Mouse (Mus musculus): Measurements from ENCODE around the gene Twf1. TPM values are rescaled to one million over a fixed set of nuclear protein-coding genes. Genes with fewer than 3 reads are reported as not detected.

Gene Twf1
- polyA plus RNA-seq, 1 experiment from 2014 or later: 112 TPM

- Histone ChIP-seq H3K36me3 (ENCODE audit: control insufficient read depth, insufficient read depth, low read length) (no peaks in the 10 kb centered on the region), H3K9me3 (ENCODE audit: control insufficient read depth, low read length) (no peaks in the 10 kb centered on the region), H3K27ac (ENCODE audit: low read depth, low read length) (no peak overlapping the region), H3K4me2 (no peak overlapping the region), H3K4me3 (ENCODE audit: low read depth, low read length) (no peak overlapping the region), H3K4me1 (ENCODE audit: control insufficient read depth, insufficient read depth, low read length) (no peaks in the 10 kb centered on the region), H3K27me3 (ENCODE audit: control insufficient read depth, insufficient read depth, low read length) (no peaks in the 10 kb centered on the region), H3K9ac (ENCODE audit: low read length) (no peak overlapping the region)
- no peak for DNase-seq (ENCODE audit: low spot score, missing footprints)
- WGBS: 87% methylated on average over 7 of the region's 7 CpGs
- no peak for ATAC-seq (ENCODE audit: low FRiP score)
Observed at GRCm38 (mm10) chr15:94535521-94535920, 54.2 kb downstream of the Twf1 start.

- H3K36me3 ChIP-seq (ENCODE audit: control insufficient read depth, insufficient read depth, low read length): no peaks in the 10 kb centered on the region
- H3K9ac ChIP-seq (ENCODE audit: low read length): no peak overlapping the region
- WGBS: 94% methylated on average over 6 of the region's 6 CpGs
- H3K9me3 ChIP-seq (ENCODE audit: control insufficient read depth, low read length): no peaks in the 10 kb centered on the region
- ATAC-seq (ENCODE audit: low FRiP score) (no peak), DNase-seq (ENCODE audit: low spot score, missing footprints) (no peak)
- no peak overlapping the region for H3K4me3 ChIP-seq (ENCODE audit: low read depth, low read length)
- no peak overlapping the region for H3K27ac ChIP-seq (ENCODE audit: low read depth, low read length)
- H3K27me3 ChIP-seq (ENCODE audit: control insufficient read depth, insufficient read depth, low read length): no peaks in the 10 kb centered on the region
- H3K4me1 ChIP-seq (ENCODE audit: control insufficient read depth, insufficient read depth, low read length): no peaks in the 10 kb centered on the region
- no peak overlapping the region for H3K4me2 ChIP-seq
Observed at GRCm38 (mm10) chr15:94532956-94533355, 56.7 kb downstream of the Twf1 start.

DNA sequence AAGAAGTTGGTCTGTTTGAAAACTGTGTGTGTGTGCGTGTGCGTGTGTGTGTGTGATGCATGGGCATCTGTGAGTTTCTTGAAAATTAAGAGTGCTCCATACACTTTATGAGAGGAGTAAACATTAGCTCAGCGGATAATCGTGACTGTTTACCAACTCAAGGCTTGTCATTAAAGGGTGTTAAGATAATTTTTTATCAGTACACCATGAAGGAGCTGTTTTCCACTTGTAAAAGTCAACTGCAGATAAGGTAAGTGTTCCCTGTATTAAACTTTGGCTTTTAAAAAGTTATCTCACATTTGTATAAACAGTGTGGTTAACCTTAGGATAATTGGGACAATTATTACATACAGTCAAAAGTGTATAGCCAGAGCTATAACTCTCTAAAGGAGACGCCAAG, 57.4 kb downstream of the Twf1 start:
- WGBS: 91% methylated on average over 5 of the region's 5 CpGs
- H3K9me3 ChIP-seq (ENCODE audit: control insufficient read depth, low read length): no peaks in the 10 kb centered on the region
- H3K4me3 ChIP-seq (ENCODE audit: low read depth, low read length): no peak overlapping the region
- H3K9ac ChIP-seq (ENCODE audit: low read length): no peak overlapping the region
- H3K27ac ChIP-seq (ENCODE audit: low read depth, low read length): no peak overlapping the region
- H3K27me3 ChIP-seq (ENCODE audit: control insufficient read depth, insufficient read depth, low read length): no peaks in the 10 kb centered on the region
- no peak for ATAC-seq (ENCODE audit: low FRiP score)
- no peaks in the 10 kb centered on the region for H3K4me1 ChIP-seq (ENCODE audit: control insufficient read depth, insufficient read depth, low read length)
- no peak for DNase-seq (ENCODE audit: low spot score, missing footprints)
- H3K36me3 ChIP-seq (ENCODE audit: control insufficient read depth, insufficient read depth, low read length): no peaks in the 10 kb centered on the region
- no peak overlapping the region for H3K4me2 ChIP-seq

DNA sequence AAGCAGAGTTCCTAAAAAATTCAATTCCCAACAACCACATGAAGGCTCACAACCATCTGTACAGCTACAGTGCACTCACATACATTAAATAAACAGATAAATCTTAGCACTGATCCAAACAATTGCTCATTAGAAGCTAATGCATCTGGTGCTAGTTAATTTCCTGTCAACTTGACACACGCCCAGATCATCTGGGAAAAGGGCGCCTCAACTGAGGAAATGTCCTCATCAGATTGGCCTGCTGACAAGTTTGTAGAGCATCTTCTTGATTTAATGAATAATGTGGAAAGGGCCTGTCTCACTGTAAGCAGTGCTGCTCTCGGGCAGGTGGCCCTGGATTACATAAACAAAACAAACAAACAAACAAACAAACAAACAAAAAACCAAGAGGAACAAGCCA, 59.2 kb downstream of the Twf1 start:
- H3K36me3 ChIP-seq (ENCODE audit: control insufficient read depth, insufficient read depth, low read length): no peaks in the 10 kb centered on the region
- ATAC-seq (ENCODE audit: low FRiP score) (no peak), DNase-seq (ENCODE audit: low spot score, missing footprints) (no peak)
- no peak overlapping the region for H3K9ac ChIP-seq (ENCODE audit: low read length)
- no peaks in the 10 kb centered on the region for H3K9me3 ChIP-seq (ENCODE audit: control insufficient read depth, low read length)
- H3K4me1 ChIP-seq (ENCODE audit: control insufficient read depth, insufficient read depth, low read length): no peaks in the 10 kb centered on the region
- WGBS: 93% methylated on average over 3 of the region's 3 CpGs
- H3K4me3 ChIP-seq (ENCODE audit: low read depth, low read length): no peak overlapping the region
- H3K27ac ChIP-seq (ENCODE audit: low read depth, low read length): no peak overlapping the region
- H3K4me2 ChIP-seq: no peak overlapping the region
- H3K27me3 ChIP-seq (ENCODE audit: control insufficient read depth, insufficient read depth, low read length): no peaks in the 10 kb centered on the region

Other genes with a start within 250 kb of the Twf1 start
- 3.1 and 3.5 TPM in 2 replicates for gene Adamts20, start 124.5 kb downstream of the Twf1 start, polyA plus RNA-seq (2014; fragmentation: Nextera tagmentation; extraction: Ambion mirVana)
- gene Pus7l, start 46.3 kb downstream of the Twf1 start, polyA plus RNA-seq (2014; fragmentation: Nextera tagmentation; extraction: Ambion mirVana): 7.9 and 8.8 TPM in 2 replicates
- gene Irak4, start 46.2 kb downstream of the Twf1 start, polyA plus RNA-seq (2014; fragmentation: Nextera tagmentation; extraction: Ambion mirVana): 2.0 and 2.4 TPM in 2 replicates
- gene Tmem117, start 39.3 kb upstream of the Twf1 start, polyA plus RNA-seq (2014; fragmentation: Nextera tagmentation; extraction: Ambion mirVana): 1.5 and 1.7 TPM in 2 replicates